Mouse (Mus musculus) testis, postnatal 10 days (tissue): ENCODE data around the gene Sox6.
A peak's percentile ranks its signal among the peaks of the same experiment; 100 is the strongest.

ENCODE experiments used
- DNase-seq: peaks from one replicate; pipeline ENCODE4 v3.0.0; 2021; ENCODE audit warnings: low spot score

Sox6 gene

GRCm38 (mm10) chr7:115564359-115565059 is 474.1 kb downstream of the Sox6 start:
- no peak for DNase-seq

- no peak for DNase-seq
Measured at GRCm38 (mm10) chr7:115556677-115557076, 481.9 kb downstream of the Sox6 start.

- DNase-seq = no peak
Measured at GRCm38 (mm10) chr7:115550197-115550804, 488.3 kb downstream of the Sox6 start.

- no peak for DNase-seq
Measured at GRCm38 (mm10) chr7:115549670-115550069, 488.9 kb downstream of the Sox6 start.

GRCm38 (mm10) chr7:115545585-115546374 is 492.8 kb downstream of the Sox6 start:
- no peak for DNase-seq

GRCm38 (mm10) chr7:115543596-115543995 is 495.0 kb downstream of the Sox6 start:
- DNase-seq = no peak

- no peak for DNase-seq
Measured at GRCm38 (mm10) chr7:115540261-115540660, 498.3 kb downstream of the Sox6 start.

- no peak for DNase-seq
Measured at GRCm38 (mm10) chr7:115539003-115539402, 499.6 kb downstream of the Sox6 start.

- DNase-seq = no peak
Measured at GRCm38 (mm10) chr7:115537636-115538035, 501.0 kb downstream of the Sox6 start.

GRCm38 (mm10) chr7:115536521-115536920 is 502.1 kb downstream of the Sox6 start:
- no peak for DNase-seq

GRCm38 (mm10) chr7:115531875-115532274 is 506.7 kb downstream of the Sox6 start:
- DNase-seq = no peak

- no peak for DNase-seq
Measured at GRCm38 (mm10) chr7:115531217-115531616, 507.4 kb downstream of the Sox6 start.

GRCm38 (mm10) chr7:115517701-115518100 is 520.9 kb downstream of the Sox6 start:
- DNase-seq = no peak

GRCm38 (mm10) chr7:115513681-115514080 is 524.9 kb downstream of the Sox6 start:
- DNase-seq = no peak

- no peak for DNase-seq
Measured at GRCm38 (mm10) chr7:115511777-115512176, 526.8 kb downstream of the Sox6 start.

GRCm38 (mm10) chr7:115511091-115511490 is 527.5 kb downstream of the Sox6 start:
- DNase-seq = no peak

- no peak for DNase-seq
Measured at GRCm38 (mm10) chr7:115510045-115510444, 528.6 kb downstream of the Sox6 start.

- DNase-seq = no peak
Measured at GRCm38 (mm10) chr7:115506385-115506784, 532.2 kb downstream of the Sox6 start.

GRCm38 (mm10) chr7:115501497-115501896 is 537.1 kb downstream of the Sox6 start:
- DNase-seq = no peak

GRCm38 (mm10) chr7:115500825-115501224 is 537.8 kb downstream of the Sox6 start:
- no peak for DNase-seq

- no peak for DNase-seq
Measured at GRCm38 (mm10) chr7:115500170-115500569, 538.4 kb downstream of the Sox6 start.

GRCm38 (mm10) chr7:115491721-115492120 is 546.9 kb downstream of the Sox6 start:
- DNase-seq = no peak

GRCm38 (mm10) chr7:115489608-115490007 is 549.0 kb downstream of the Sox6 start:
- DNase-seq = peak; percentile 64
